Mouse (Mus musculus): ENCODE results near the gene Trim13. TPM values are rescaled to one million over a fixed set of nuclear protein-coding genes. Genes with fewer than 3 reads are reported as not detected.

The Trim13 gene
- 7.8 TPM for polyA plus RNA-seq (2014; fragmentation: Illumina TruSeq; extraction: RNeasy Lipid Tissue Mini Kit (QIAGEN cat#74804); ENCODE audit: insufficient read depth, low read depth, low replicate concordance)

GRCm38 (mm10) chr14:61597968-61598367 is at the start of gene Trim13:
TSS of gene Trim13 (plus strand) at chr14:61598247.

GRCm38 (mm10) chr14:61556289-61557147 is 41.5 kb upstream of the Trim13 start, which contains the start of gene Spryd7:
TSS of gene Spryd7 (minus strand) at chr14:61556886.

GRCm38 (mm10) chr14:61607157-61607556 is 9.1 kb downstream of the Trim13 start, which contains the start of gene Kcnrg:
TSS of gene Kcnrg (plus strand) at chr14:61607457.

Other genes with a start within 250 kb of the Trim13 start
- gene Ebpl, start 237.8 kb upstream of the Trim13 start, polyA plus RNA-seq (2014; fragmentation: Illumina TruSeq; extraction: RNeasy Lipid Tissue Mini Kit (QIAGEN cat#74804); ENCODE audit: insufficient read depth, low read depth, low replicate concordance) = 3.0 TPM
- 11.0 TPM for gene Kpna3, start 158.4 kb upstream of the Trim13 start, polyA plus RNA-seq (2014; fragmentation: Illumina TruSeq; extraction: RNeasy Lipid Tissue Mini Kit (QIAGEN cat#74804); ENCODE audit: insufficient read depth, low read depth, low replicate concordance)
- gene Spryd7, start 41.4 kb upstream of the Trim13 start, polyA plus RNA-seq (2014; fragmentation: Illumina TruSeq; extraction: RNeasy Lipid Tissue Mini Kit (QIAGEN cat#74804); ENCODE audit: insufficient read depth, low read depth, low replicate concordance) = 24.1 TPM
- 5.0 TPM for gene Kcnrg, start 9.2 kb downstream of the Trim13 start, polyA plus RNA-seq (2014; fragmentation: Illumina TruSeq; extraction: RNeasy Lipid Tissue Mini Kit (QIAGEN cat#74804); ENCODE audit: insufficient read depth, low read depth, low replicate concordance)

Measured in lung, adult 10 weeks (tissue).